Mouse (Mus musculus): ENCODE results near the gene Rgs19. TPM values are rescaled to one million over a fixed set of nuclear protein-coding genes. Genes with fewer than 3 reads are reported as not detected.

Rgs19 gene
- polyA plus RNA-seq, 1 experiment from 2014 or later, result 32.7 TPM

- H3K4me2 ChIP-seq (replicated peaks; ENCODE audit: low read depth, low read length), result no peak overlapping the region
- DNase-seq (ENCODE audit: low spot score), result no peak
- no peak overlapping the region for H3K4me3 ChIP-seq (ENCODE audit: low read depth, low read length)
- no peak overlapping the region for H3K27ac ChIP-seq (ENCODE audit: low read length)
- H3K27me3 ChIP-seq (replicated peaks; ENCODE audit: insufficient read depth, low read length), result no peaks in the 10 kb centered on the region
- TF ChIP-seq CTCF (IDR thresholded peaks at IDR 0.05) (no peak), EP300 (IDR thresholded peaks at IDR 0.05) (no peak)
- ATAC-seq, result no peak
- no peaks in the 10 kb centered on the region for H3K4me1 ChIP-seq (ENCODE audit: insufficient read depth, low read depth, low read length)
- peaks cover 41% of the 10 kb centered on the region for H3K36me3 ChIP-seq (ENCODE audit: insufficient read depth, low read length)
- WGBS, result 90% methylated on average over 3 of the region's 3 CpGs
- no peaks in the 10 kb centered on the region for H3K9me3 ChIP-seq (ENCODE audit: low read length)
- no peak overlapping the region for H3K9ac ChIP-seq (replicated peaks; ENCODE audit: low read depth)
Observed at GRCm38 (mm10) chr2:181645666-181646065, 48.1 kb downstream of the Rgs19 start.

- peak; percentile 80 for TF ChIP-seq CTCF (IDR thresholded peaks at IDR 0.05)
- no peak for TF ChIP-seq EP300 (IDR thresholded peaks at IDR 0.05)
- no peaks in the 10 kb centered on the region for H3K4me1 ChIP-seq (ENCODE audit: insufficient read depth, low read depth, low read length)
- no peaks in the 10 kb centered on the region for H3K9me3 ChIP-seq (ENCODE audit: low read length)
- no peak overlapping the region for H3K9ac ChIP-seq (replicated peaks; ENCODE audit: low read depth)
- no peak overlapping the region for H3K4me2 ChIP-seq (replicated peaks; ENCODE audit: low read depth, low read length)
- DNase-seq (ENCODE audit: low spot score), result peak; percentile 67
- 97% methylated on average over 2 of the region's 2 CpGs for WGBS
- peaks cover 31% of the 10 kb centered on the region for H3K36me3 ChIP-seq (ENCODE audit: insufficient read depth, low read length)
- H3K27ac ChIP-seq (ENCODE audit: low read length), result no peak overlapping the region
- peak; percentile 23; the same call in 1 of the 2 replicates for ATAC-seq
- no peak overlapping the region for H3K4me3 ChIP-seq (ENCODE audit: low read depth, low read length)
- no peaks in the 10 kb centered on the region for H3K27me3 ChIP-seq (replicated peaks; ENCODE audit: insufficient read depth, low read length)
Observed at GRCm38 (mm10) chr2:181644361-181644760, 49.4 kb downstream of the Rgs19 start.

Other genes with a start within 250 kb of the Rgs19 start
- 11.2 and 14.8 TPM in 2 replicates for gene Zbtb46, start 234.6 kb downstream of the Rgs19 start, polyA plus RNA-seq (2015; fragmentation: Nextera tagmentation; extraction: Ambion mirVana)
- gene Abhd16b, start 200.8 kb downstream of the Rgs19 start, polyA plus RNA-seq (2015; fragmentation: Nextera tagmentation; extraction: Ambion mirVana), result 0.21 and 0.25 TPM in 2 replicates
- 131 and 135 TPM in 2 replicates for gene Tpd52l2, start 196.8 kb downstream of the Rgs19 start, polyA plus RNA-seq (2015; fragmentation: Nextera tagmentation; extraction: Ambion mirVana)
- gene Dnajc5, start 173.5 kb downstream of the Rgs19 start, polyA plus RNA-seq (2015; fragmentation: Nextera tagmentation; extraction: Ambion mirVana), result 57.2 and 59.5 TPM in 2 replicates
- 41.8 and 43.3 TPM in 2 replicates for gene Uckl1, start 109.1 kb downstream of the Rgs19 start, polyA plus RNA-seq (2015; fragmentation: Nextera tagmentation; extraction: Ambion mirVana)
- gene Prpf6, start 102.1 kb downstream of the Rgs19 start, polyA plus RNA-seq (2015; fragmentation: Nextera tagmentation; extraction: Ambion mirVana), result 32.3 and 33.6 TPM in 2 replicates
- gene Zfp512b, start 101.2 kb downstream of the Rgs19 start, polyA plus RNA-seq (2015; fragmentation: Nextera tagmentation; extraction: Ambion mirVana), result 21.8 and 24.4 TPM in 2 replicates
- 20.8 and 21.3 TPM in 2 replicates for gene Samd10, start 94.8 kb downstream of the Rgs19 start, polyA plus RNA-seq (2015; fragmentation: Nextera tagmentation; extraction: Ambion mirVana)
- gene Gm29797, start 36.9 kb downstream of the Rgs19 start, polyA plus RNA-seq (2015; fragmentation: Nextera tagmentation; extraction: Ambion mirVana), result not detected in 2 replicates
- gene Sox18, start 22.3 kb downstream of the Rgs19 start, polyA plus RNA-seq (2015; fragmentation: Nextera tagmentation; extraction: Ambion mirVana), result 134 and 161 TPM in 2 replicates
- 14.1 and 15.3 TPM in 2 replicates for gene Tcea2, start 13.7 kb downstream of the Rgs19 start, polyA plus RNA-seq (2015; fragmentation: Nextera tagmentation; extraction: Ambion mirVana)
- gene Lkaaear1, start 4.5 kb upstream of the Rgs19 start, polyA plus RNA-seq (2015; fragmentation: Nextera tagmentation; extraction: Ambion mirVana), result not detected in 2 replicates
- gene Oprl1, start 21.0 kb upstream of the Rgs19 start, polyA plus RNA-seq (2015; fragmentation: Nextera tagmentation; extraction: Ambion mirVana), result 0.20 TPM in 1 of 2 replicates, not detected in the other
- gene Myt1, start 69.4 kb upstream of the Rgs19 start, polyA plus RNA-seq (2015; fragmentation: Nextera tagmentation; extraction: Ambion mirVana), result not detected in 2 replicates
- gene Pcmtd2, start 143.9 kb upstream of the Rgs19 start, polyA plus RNA-seq (2015; fragmentation: Nextera tagmentation; extraction: Ambion mirVana), result 37.3 and 43.6 TPM in 2 replicates
- gene Polr3k, start 170.4 kb upstream of the Rgs19 start, polyA plus RNA-seq (2015; fragmentation: Nextera tagmentation; extraction: Ambion mirVana), result 30.7 and 31.4 TPM in 2 replicates

Measured in lung, postnatal 0 days (tissue).